Mouse (Mus musculus): ENCODE data around the gene Rbm45. TPM values are rescaled to one million over a fixed set of nuclear protein-coding genes. Genes with fewer than 3 reads are reported as not detected.

Gene Rbm45
- polyA plus RNA-seq, 1 experiment: 1.0 TPM

- H3K4me3 ChIP-seq (replicated peaks): no peak overlapping the region
- H3K27me3 ChIP-seq (ENCODE audit: control insufficient read depth): no peaks in the 10 kb centered on the region
- no peaks in the 10 kb centered on the region for H3K4me1 ChIP-seq (ENCODE audit: control insufficient read depth)
- H3K36me3 ChIP-seq (ENCODE audit: control insufficient read depth): no peaks in the 10 kb centered on the region
- no peak for TF ChIP-seq TAL1 (IDR thresholded peaks at IDR 0.05; ENCODE audit: low read length)
- TF ChIP-seq GATA1 (IDR thresholded peaks at IDR 0.05; ENCODE audit: low read length): no peak
- H3K9me3 ChIP-seq (ENCODE audit: control insufficient read depth, low read length): no peaks in the 10 kb centered on the region
Observed at GRCm38 (mm10) chr2:76430539-76430938, 60.8 kb downstream of the Rbm45 start.

Other genes starting within 250 kb of the Rbm45 start
- 0.02 TPM in 1 of 2 replicates, not detected in the other for gene Pde11a, start 31.2 kb upstream of the Rbm45 start, polyA plus RNA-seq (2012)
- gene Cyct, start 9.5 kb upstream of the Rbm45 start, polyA plus RNA-seq (2012): not detected in 2 replicates
- gene Osbpl6, start 36.5 kb downstream of the Rbm45 start, polyA plus RNA-seq (2012): not detected in 2 replicates

All from erythroblast, embryonic 14.5 days (primary cell).